Mouse (Mus musculus): ENCODE measurements at regions not wholly inside any gene's neighbourhood (a gene's known extent, or its start where the extent isn't known, plus 50 kb on each side); places are given as distances from the start of the nearest gene placed in this dataset.

GRCm38 (mm10) chr14:25398745-25399144 is 60.2 kb upstream of the Zmiz1 start:
- no peak for ATAC-seq
- 80% methylated on average over 5 of the region's 5 CpGs for WGBS (ENCODE audit: insufficient replicate concordance)
- H3K4me3 ChIP-seq = no peak overlapping the region

GRCm38 (mm10) chr14:25399286-25399685 is 59.7 kb upstream of the Zmiz1 start:
- H3K4me1 ChIP-seq = peaks cover 86% of the 10 kb centered on the region
- no peaks in the 10 kb centered on the region for H3K9me3 ChIP-seq (replicated peaks)
- H3K27me3 ChIP-seq (replicated peaks) = no peaks in the 10 kb centered on the region
- no peaks in the 10 kb centered on the region for H3K36me3 ChIP-seq
- H3K4me3 ChIP-seq = no peak overlapping the region
- WGBS (ENCODE audit: insufficient replicate concordance) = 26% methylated on average over 3 of the region's 3 CpGs
- ATAC-seq = no peak
- H3K27ac ChIP-seq = peak overlapping the region; percentile 94
- 0 out of 2 replicates have a peak overlapping the region, but pooled peaks have one; percentile 25 for H3K9ac ChIP-seq
- H3K4me2 ChIP-seq = no peak overlapping the region

More at GRCm38 (mm10) chr14:25398745-25399144, 60.2 kb upstream of the Zmiz1 start:
- Histone ChIP-seq H3K9me3 (replicated peaks) (no peaks in the 10 kb centered on the region), H3K9ac (0 out of 2 replicates have a peak overlapping the region, but pooled peaks have one; percentile 25), H3K4me2 (no peak overlapping the region), H3K4me1 (peaks cover 85% of the 10 kb centered on the region), H3K27ac (peak overlapping the region; percentile 76), H3K27me3 (replicated peaks) (no peaks in the 10 kb centered on the region), H3K36me3 (no peaks in the 10 kb centered on the region)

GRCm38 (mm10) chr14:25401104-25401963 is 57.7 kb upstream of the Zmiz1 start:
- Histone ChIP-seq H3K36me3 (no peaks in the 10 kb centered on the region), H3K4me1 (peaks cover 75% of the 10 kb centered on the region), H3K4me3 (peak overlapping the region; percentile 43), H3K27me3 (replicated peaks) (no peaks in the 10 kb centered on the region), H3K9me3 (replicated peaks) (no peaks in the 10 kb centered on the region), H3K27ac (peak overlapping the region; percentile 94), H3K4me2 (peak overlapping the region; percentile 69), H3K9ac (peak overlapping the region; percentile 54)
- ATAC-seq = peak; percentile 87
- 20% methylated on average over 19 of the region's 19 CpGs for WGBS (ENCODE audit: insufficient replicate concordance)

GRCm38 (mm10) chr14:25402409-25402808 is 56.6 kb upstream of the Zmiz1 start:
- H3K27me3 ChIP-seq (replicated peaks) = no peaks in the 10 kb centered on the region
- H3K9ac ChIP-seq = peak overlapping the region; percentile 54
- H3K36me3 ChIP-seq = no peaks in the 10 kb centered on the region
- peak; percentile 46 for ATAC-seq
- H3K27ac ChIP-seq = peak overlapping the region; percentile 94
- peak overlapping the region; percentile 43 for H3K4me3 ChIP-seq
- H3K4me1 ChIP-seq = peaks cover 65% of the 10 kb centered on the region
- no peaks in the 10 kb centered on the region for H3K9me3 ChIP-seq (replicated peaks)
- WGBS (ENCODE audit: insufficient replicate concordance) = 4% methylated on average over 1 of the region's 1 CpGs
- H3K4me2 ChIP-seq = peak overlapping the region; percentile 69

GRCm38 (mm10) chr14:25405191-25405590 is 53.8 kb upstream of the Zmiz1 start:
- Histone ChIP-seq H3K36me3 (no peaks in the 10 kb centered on the region), H3K27me3 (replicated peaks) (no peaks in the 10 kb centered on the region), H3K4me1 (peaks cover 37% of the 10 kb centered on the region), H3K9ac (no peak overlapping the region), H3K9me3 (replicated peaks) (no peaks in the 10 kb centered on the region), H3K4me2 (no peak overlapping the region), H3K27ac (no peak overlapping the region), H3K4me3 (no peak overlapping the region)
- no peak for ATAC-seq
- 71% methylated on average over 4 of the region's 4 CpGs for WGBS (ENCODE audit: insufficient replicate concordance)

DNA sequence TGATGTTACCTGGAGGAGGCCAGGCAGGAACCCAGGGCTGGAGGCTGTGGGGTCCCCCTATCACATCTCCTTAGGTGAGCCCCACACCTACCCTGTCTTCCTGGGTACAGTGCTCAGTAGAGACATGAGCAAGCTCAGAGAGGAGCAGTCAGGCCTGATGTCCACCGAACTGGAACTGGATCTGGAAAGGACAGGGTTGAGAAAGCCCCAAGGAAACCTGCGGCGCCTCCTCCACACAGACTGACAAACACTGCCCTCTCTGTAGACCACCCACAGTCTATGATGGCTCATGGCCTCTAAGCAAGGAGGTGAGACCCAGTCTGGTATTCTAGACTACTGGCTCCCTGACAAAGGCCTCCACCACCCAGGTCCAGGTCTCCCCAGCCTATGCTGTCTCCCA is 52.9 kb upstream of the Zmiz1 start:
- 91% methylated on average over 3 of the region's 3 CpGs for WGBS (ENCODE audit: insufficient replicate concordance)
- no peak overlapping the region for H3K4me3 ChIP-seq
- H3K9ac ChIP-seq = no peak overlapping the region
- H3K4me2 ChIP-seq = no peak overlapping the region
- H3K27me3 ChIP-seq (replicated peaks) = no peaks in the 10 kb centered on the region
- H3K36me3 ChIP-seq = no peaks in the 10 kb centered on the region
- ATAC-seq = no peak
- peaks cover 28% of the 10 kb centered on the region for H3K4me1 ChIP-seq
- H3K9me3 ChIP-seq (replicated peaks) = no peaks in the 10 kb centered on the region
- H3K27ac ChIP-seq = no peak overlapping the region

- Histone ChIP-seq H3K27ac (no peak overlapping the region), H3K4me2 (no peak overlapping the region), H3K36me3 (no peaks in the 10 kb centered on the region), H3K4me1 (peaks cover 23% of the 10 kb centered on the region), H3K9ac (no peak overlapping the region), H3K9me3 (replicated peaks) (no peaks in the 10 kb centered on the region), H3K4me3 (no peak overlapping the region), H3K27me3 (replicated peaks) (no peaks in the 10 kb centered on the region)
- ATAC-seq = no peak
- 73% methylated on average over 6 of the region's 6 CpGs for WGBS (ENCODE audit: insufficient replicate concordance)
These were observed 52.4 kb upstream of the Zmiz1 start for GRCm38 (mm10) chr14:25406613-25407012.

GRCm38 (mm10) chr14:25407111-25407510 is 51.9 kb upstream of the Zmiz1 start:
- no peak overlapping the region for H3K4me2 ChIP-seq
- no peak overlapping the region for H3K9ac ChIP-seq
- no peaks in the 10 kb centered on the region for H3K9me3 ChIP-seq (replicated peaks)
- WGBS (ENCODE audit: insufficient replicate concordance) = 79% methylated on average over 7 of the region's 7 CpGs
- H3K27ac ChIP-seq = no peak overlapping the region
- H3K4me1 ChIP-seq = peaks cover 18% of the 10 kb centered on the region
- no peaks in the 10 kb centered on the region for H3K36me3 ChIP-seq
- no peak overlapping the region for H3K4me3 ChIP-seq
- ATAC-seq = no peak
- H3K27me3 ChIP-seq (replicated peaks) = no peaks in the 10 kb centered on the region

Measured in liver, embryonic 12.5 days (tissue).